Mouse (Mus musculus) retina, embryonic 14.5 days (tissue): ENCODE measurements at regions not wholly inside any gene's neighbourhood (a gene's known extent, or its start where the extent isn't known, plus 50 kb on each side); places are given as distances from the start of the nearest gene placed in this dataset.
A peak's percentile ranks its signal among the peaks of the same experiment; 100 is the strongest.

Experiments
- DNase-seq: peaks from one replicate; pipeline ENCODE4 v3.0.0-alpha.2; 2015; ENCODE audit warnings: low spot score

DNA sequence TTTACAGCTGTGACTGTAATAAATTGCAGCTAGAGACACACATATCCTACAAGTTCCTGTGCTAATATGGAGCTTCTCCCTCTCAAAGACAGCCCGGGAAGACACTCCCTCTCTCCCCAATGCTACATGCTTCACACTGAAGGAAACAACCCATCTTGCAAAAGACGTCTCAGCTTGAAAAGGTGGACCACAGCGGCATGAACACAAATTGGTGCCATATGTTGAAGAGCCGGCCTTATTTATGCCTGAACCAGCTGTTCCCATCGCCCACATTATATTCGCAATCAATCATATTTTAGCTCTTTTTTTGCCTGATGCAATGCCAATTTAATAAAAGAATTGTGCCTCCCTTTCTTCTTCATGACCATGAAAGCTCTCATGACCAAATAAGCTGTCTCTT is 135.8 kb upstream of the Mast4 start:
- DNase-seq: no peak

GRCm38 (mm10) chr13:103460499-103460898 is 126.2 kb upstream of the Mast4 start:
- DNase-seq: no peak

DNA sequence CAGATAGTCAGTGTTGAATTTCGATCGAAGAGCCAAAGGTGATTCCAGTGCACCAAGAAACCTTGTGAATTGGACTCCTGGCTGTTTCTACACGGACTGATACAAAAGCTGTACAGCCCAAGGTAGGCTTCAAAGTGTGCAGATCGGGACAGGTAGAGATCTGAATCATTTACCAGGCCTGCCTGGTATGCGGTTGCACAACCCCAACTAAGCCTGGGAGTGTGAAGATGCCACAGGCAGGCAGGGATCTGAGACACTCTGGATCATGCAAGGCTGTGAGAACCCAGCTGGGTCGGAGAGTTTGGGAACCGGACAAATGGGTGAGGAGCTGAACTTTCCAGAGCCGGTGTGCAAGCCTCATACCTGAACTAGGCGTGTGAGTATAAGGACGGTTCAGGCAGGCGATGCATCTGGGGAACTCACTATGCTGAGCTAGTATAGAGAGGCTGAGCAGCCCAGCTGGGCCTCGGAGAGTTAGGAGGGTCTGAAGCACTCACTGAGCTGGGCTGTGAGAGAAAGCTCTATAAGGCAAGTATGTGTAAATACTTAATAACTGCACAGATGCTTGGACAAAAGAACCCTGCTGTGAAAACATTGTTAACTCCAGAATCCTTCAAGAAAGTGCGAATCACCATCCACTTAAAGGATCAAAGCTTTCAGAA is 125.3 kb upstream of the Mast4 start:
- peak; percentile 25 for DNase-seq

GRCm38 (mm10) chr13:103452837-103453236 is 118.5 kb upstream of the Mast4 start:
- DNase-seq: no peak

- no peak for DNase-seq
Observed at GRCm38 (mm10) chr13:103430589-103430988, 96.3 kb upstream of the Mast4 start.

- DNase-seq: no peak
Observed at GRCm38 (mm10) chr13:103424011-103424410, 89.7 kb upstream of the Mast4 start.

DNA sequence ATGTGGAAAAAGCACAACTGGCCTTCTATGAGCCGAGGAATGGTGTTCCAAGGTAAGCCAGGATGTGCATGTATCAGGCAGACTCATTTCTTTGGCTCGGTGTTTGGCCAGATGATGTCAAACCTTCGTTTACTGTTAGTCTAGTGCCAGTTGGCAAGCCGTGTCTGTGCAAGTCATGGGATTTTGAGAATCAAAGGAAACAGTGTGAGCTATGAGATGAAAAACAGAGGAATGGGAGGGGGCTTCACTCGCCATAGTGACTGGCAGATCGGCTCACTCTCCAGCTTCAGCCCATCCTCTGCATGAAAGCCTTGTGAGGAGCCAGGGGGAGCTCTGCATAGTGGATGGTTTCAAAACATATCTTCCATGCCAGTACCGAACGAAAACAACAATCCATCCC is 89.1 kb upstream of the Mast4 start:
- DNase-seq: no peak

DNA sequence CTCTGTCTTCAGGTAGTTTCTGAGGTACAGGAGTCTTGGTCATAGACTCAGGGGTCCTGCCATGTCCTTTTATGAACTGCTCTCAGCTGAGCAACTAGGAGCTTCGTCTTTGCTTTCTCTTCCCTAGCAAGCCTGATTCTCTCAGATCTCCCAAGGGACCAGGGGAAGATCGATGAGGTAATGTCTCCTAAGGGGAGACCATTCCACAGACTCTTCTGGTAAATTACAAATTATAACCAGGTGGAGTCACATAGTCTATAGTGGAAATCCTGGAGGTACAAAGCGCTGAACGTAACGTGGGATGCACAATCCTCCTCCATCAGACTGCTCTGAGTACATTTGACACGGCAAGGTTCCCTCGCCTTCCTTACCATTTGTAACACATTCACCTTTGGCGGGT is 88.7 kb upstream of the Mast4 start:
- no peak for DNase-seq

GRCm38 (mm10) chr13:103419146-103419545 is 84.8 kb upstream of the Mast4 start:
- DNase-seq: no peak

DNA sequence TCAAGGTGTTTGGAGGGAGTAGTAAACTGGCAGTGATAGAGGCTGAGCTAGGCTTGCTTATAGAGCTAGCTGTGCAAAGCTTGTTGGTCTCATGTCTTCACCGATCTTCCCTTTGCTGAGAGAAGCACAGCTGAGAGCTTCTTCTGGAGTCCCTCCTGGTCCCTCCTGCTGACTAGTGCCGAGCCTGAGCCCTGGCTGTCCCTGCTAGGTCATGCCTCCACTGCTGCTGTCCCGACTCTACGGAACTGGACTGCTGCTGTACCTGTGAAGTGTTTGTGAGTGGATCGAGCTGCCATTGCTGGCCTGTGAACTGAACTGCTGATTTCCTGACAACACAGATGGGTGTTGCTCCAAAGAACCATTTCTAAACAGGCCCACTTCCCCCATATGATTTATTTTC is 83.0 kb upstream of the Mast4 start:
- DNase-seq: no peak

- DNase-seq: no peak
Observed at GRCm38 (mm10) chr13:103415335-103415734, 81.0 kb upstream of the Mast4 start.

DNA sequence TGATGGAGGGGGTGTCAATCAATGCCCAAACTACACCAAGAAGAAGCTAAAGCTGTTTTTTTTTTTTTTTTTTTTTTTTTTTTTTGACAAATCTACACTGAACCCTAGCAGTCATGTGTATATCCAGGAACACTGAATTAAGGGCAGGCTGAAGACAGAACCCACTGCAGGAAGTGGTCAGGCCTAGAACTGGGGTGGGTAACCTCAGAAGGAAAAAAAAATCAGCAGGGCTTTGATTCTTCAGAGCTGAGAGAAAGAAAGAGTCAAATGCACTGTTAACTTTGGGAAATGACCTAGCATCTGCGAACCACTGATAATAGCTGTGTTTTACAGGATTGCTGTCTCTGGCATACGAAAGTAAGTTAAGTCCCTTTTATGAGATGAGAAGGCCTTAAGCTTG is 78.3 kb upstream of the Mast4 start:
- DNase-seq: no peak

GRCm38 (mm10) chr13:103409286-103409685 is 75.0 kb upstream of the Mast4 start:
- no peak for DNase-seq

DNA sequence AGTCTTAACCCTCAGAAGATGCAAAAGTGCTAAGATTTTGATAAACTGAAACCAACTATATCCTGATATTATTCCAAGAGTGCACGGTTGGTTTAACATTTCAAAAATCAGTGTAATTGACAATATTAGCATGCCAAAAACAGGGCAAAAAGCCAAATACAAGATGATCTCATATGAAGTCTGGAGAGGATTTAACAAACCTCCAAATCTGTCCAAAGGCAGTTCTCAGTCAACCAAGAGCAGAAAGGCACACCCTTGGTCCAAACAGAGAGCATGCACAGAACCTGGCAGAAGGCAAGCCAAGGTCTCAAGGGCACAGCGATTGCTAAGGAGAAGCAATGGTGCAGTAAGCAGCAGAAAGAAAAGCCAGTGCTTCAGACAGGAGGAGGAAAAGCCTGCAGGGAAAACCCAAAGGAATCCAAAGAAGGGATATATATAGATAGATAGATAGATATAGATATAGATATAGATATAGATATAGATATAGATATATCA is 62.3 kb upstream of the Mast4 start:
- no peak for DNase-seq

DNA sequence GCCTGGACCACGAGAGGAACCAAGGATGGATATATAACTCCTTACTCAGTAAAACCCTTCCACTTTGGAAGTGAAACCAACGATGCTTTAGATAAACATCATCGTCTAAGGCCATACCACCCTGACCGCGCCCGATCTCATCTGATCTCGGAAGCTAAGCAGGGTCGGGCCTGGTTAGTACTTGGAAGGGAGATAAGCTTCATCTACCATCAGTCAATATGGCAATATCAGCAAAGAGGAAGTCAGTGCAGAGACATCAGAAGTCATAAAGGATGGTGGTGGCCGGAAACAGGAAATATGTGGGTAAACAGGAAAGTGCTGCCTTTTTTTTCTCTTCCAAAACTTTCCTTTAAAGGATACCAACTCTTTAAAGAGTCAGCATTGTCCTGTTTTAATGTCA is 61.8 kb upstream of the Mast4 start:
- DNase-seq: no peak

DNA sequence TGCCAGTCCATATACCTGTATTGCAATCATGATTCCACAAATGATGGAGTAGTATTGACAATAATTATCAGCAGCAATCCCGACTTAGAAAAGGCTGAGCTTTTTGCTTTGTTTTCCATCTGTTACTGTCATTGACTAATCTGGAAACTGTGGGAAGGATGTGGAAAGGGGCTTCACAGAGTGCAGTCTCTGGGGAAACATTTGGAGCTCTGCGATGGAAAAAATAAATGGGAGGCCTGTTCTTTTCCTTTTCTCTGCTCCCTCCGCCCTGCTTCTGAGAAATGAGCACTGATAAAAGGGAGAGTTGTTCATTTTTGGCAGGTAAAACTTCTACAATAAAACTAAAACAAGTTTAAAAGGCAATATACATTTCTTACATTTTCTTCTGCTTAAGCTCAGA is 58.3 kb upstream of the Mast4 start:
- DNase-seq: no peak

DNA sequence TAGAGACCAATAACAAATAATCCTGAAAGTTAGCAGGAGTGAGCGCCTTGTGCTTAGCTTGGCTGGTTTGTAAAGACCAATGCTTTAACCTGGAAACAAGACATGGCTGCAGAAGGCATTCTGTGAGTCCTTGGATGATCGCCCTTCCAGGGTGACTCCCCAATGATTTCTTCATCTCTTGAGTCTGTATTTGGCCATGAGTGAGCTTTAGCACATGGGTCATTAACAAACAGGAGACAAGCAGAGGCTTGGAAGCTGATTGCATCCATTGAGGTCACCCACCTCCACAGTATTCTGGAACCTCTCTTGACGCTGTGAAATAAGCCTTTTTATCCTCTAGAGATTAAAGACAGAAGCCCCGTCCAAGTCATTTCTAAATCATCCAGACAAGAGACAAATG is 57.1 kb upstream of the Mast4 start:
- no peak for DNase-seq

DNA sequence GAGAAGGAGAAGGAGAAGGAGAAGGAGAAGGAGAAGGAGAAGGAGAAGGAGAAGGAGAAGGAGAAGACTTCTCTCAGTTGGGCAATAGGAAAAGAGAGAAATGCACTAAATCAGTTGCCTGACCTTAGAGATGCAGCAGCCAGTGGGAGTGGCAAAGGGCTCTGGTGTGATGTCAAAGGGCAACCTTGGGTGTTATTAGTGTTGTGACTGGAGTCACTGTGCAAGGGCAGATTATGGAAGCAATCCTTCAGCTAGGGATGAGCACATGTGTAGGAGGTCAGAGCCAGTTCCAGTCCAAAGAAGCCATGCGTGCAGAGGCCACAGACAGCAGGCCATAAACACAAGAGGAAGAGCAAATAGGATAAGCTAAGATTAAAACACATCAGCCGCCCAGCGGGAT is 56.7 kb upstream of the Mast4 start:
- DNase-seq: no peak

GRCm38 (mm10) chr13:103386948-103387347 is 52.7 kb upstream of the Mast4 start:
- no peak for DNase-seq
